Mouse (Mus musculus) left cerebral cortex, adult 9 months (tissue): Measurements from ENCODE around the gene Cdhr4.

ENCODE experiments used
- DNase-seq, 2 experiments: peaks; one replicate each; pipeline ENCODE4 v3.0.0; 2022; ENCODE audit warnings: low spot score in 2 of 2

The Cdhr4 gene

DNA sequence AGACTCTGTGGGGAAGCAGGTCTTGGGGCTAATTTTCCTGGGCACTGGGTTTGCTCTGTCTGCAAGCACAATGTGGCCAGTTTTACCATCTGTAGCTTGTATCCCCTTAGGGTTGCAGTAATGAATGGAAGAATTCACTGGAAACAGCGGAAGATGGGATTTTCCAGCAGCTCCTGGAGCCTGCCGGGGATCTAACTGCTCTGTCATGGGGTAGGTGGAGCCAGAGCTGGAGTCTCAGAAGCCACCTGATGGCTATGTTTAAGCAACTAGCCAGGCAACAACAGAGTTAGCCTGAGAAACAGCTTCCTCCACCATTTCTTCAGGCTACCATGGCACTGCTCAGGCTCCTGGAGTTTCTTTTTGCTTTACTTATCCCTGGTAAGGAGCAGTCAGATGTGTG lies at the start of gene Cdhr4:
TSS of gene Cdhr4 (plus strand) at position 301 of the 400 bp plus-strand sequence.
- DNase-seq, result no peak

DNA sequence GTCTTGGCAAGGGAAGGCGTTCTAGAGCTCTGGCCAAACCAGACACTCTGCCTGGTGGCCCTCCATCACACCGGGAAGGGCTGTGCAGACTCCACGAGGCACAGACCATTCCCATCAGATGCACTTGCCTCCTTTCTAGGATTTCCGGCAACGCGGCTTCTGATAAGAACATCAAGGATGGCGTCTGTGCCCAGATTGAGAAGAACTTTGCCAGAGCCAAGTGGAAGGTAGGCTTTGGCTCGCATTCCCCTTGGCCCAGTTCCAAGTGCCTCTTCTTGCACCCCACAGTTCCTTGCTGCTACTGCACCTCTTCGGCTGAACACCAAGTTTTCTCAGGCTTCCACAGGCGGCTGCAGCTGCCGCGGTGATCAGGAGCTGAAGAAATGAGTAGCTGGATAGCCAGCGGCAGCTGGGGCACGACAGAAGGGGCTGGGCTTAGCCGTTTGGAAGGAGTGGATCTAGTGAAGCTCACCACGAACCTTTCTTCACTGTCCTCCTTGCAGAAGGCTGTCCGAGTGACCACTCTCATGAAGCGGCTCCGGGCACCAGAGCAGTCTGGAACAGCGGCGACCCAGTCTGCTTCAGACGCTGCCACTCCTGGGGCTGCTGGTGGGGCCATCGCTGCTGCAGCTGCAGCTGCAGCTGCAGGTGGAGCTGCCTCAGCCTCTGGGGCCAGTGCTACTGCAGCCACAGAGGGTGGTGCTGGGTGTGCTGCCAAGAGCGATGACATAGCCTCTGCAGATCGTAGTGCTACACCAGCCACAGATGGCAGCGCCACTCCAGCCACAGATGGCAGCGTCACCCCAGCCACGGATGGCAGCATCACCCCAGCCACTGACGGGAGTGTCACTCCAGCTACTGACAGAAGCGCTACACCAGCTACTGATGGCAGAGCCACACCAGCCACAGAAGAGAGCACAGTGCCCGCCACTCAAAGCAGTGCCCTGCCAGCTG lies 44.8 kb upstream of the Cdhr4 start:
- DNase-seq, result no peak

DNA sequence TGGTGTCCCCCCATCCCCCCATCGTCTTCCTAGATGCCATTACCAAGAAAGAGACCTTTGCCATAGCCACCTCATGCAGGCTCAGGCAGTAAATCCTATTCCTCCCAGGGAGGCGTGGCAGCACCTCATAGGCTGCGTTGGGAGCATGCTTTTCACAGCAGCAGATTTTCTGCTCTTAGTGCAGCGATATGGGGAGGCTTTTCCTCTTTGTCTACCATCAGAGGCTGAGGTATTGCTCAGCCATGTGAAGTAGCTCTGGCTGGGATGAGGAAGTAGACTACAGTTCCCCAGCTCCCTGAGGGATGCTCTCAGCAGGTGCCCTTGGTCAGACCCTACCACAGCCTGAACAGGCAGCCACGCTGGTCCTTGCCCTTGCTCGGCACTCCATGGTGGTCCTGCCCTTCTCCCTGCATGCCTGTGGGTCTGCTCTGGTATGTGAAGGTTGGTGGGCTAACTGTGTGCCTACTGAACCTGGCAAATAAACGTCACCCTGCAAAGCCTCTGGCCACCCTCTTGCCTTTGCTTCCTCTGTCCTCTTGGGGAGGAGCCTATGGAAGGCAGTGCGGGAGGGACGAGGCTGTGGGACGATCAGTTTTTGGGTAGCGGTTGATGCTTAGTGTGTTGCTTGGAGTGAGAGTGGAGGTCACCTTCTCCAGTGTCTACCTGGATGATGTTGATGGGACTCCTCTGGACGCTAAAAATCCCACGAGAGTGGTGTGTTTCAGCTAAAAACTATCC lies 42.9 kb upstream of the Cdhr4 start:
- DNase-seq, result no peak

DNA sequence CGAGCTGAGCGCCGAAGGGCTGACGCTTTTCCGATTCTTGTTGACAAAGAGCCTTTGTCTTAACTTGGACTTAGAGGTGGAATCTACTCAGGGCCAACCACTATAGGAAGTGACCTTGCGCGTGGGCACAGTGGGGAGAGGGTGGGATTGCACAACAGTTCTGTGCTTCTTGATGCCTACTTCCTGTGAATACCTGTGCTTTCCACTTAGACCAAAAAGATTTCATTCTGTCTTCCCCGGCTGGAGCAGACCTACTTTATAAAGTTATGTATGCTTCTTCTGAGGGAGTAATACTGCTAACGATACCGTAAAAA lies 42.4 kb upstream of the Cdhr4 start, which contains the start of gene Traip:
TSS of gene Traip (plus strand) at position 215 of the 314 bp plus-strand sequence.
- no peak for DNase-seq

DNA sequence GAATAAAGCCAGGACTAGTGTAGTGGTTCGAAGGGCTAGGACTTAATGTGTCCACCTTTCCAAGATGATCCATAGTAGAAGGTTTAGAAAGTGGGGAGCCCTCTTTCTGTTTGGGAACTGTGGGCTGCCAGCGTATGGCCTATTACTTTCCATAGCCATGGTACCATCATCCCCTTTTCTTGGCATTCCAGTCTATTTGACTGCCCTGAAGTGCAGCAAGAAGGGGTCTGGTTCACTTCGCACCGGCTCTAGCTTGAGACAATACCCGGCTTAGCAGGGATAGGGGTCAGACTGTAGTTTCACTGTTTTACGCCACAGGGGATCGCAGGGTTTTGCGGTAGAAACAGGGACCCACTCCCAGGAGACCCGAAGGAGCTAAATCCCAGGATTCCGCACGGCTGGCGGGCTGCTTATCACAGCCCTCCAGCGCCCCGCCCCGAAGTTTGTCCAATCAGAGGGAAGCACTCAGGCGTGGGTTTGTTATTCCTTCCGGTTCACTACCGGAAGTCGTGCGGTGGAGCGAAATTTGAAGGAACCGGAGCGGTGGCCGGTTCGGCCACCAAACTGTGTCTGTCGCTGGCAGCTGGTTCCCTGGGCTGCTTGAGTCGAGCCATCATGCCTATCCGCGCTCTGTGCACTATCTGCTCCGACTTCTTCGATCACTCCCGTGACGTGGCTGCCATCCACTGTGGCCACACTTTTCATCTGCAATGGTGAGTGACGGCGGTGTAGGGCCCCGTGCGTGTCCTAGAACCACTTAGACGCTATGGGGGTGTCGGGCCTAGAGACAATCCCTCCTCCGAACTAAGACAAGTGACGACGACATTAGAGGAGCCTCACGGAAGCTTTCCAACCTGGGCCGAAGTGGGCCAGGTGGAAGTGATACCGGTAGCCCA lies 41.6 kb upstream of the Cdhr4 start:
- peak; percentile 71 to 91 for DNase-seq

DNA sequence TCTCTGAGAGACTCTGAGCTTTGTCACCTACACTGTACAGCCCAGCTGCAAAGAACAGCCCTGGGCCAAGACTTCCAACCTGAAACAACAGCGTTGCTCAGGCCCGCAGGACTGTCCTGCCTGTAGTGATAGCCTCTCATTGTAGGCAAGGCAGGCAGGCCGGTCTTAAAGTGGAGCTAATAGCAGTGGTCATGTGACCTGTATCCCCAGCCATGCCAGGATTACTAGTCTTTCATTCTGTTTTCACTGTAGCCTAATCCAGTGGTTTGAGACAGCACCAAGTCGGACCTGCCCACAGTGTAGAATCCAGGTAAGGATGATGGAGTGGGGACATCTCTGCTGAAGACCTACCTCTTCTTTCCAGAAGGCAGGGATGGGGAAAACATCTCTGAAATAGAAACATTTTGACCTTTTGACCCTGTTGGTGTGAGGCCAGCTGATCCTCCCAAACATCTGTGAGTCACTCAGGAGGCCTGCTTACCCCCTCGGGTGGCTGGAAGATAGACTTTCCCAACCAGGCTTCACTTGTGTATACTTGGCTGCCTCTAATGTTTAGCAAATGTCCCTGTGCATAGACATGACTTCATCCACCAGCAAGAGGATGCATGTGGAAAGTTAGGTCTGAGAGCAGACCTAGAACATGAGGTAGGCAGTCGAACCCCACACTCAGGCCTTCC lies 36.5 kb upstream of the Cdhr4 start:
- no peak for DNase-seq

DNA sequence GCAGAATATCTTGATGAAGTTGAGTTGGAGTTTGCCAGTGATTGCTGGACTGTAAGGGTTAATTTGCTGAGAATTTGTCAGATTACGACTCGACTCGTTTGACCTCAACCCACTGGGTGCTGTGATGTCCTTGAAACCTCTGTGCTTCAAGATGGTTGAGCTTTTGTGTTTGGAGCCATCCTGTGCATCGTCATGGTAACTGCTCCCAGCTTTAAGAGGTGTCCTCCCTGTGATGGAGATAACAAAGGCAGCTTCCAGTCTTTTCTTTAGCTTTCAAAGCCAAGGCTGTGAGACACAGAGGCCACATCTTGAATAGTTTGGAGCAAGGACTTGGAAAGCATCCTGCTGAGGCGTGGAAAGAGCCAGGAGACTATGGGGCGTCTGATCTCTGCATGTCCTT lies 35.2 kb upstream of the Cdhr4 start:
- DNase-seq, result no peak

DNA sequence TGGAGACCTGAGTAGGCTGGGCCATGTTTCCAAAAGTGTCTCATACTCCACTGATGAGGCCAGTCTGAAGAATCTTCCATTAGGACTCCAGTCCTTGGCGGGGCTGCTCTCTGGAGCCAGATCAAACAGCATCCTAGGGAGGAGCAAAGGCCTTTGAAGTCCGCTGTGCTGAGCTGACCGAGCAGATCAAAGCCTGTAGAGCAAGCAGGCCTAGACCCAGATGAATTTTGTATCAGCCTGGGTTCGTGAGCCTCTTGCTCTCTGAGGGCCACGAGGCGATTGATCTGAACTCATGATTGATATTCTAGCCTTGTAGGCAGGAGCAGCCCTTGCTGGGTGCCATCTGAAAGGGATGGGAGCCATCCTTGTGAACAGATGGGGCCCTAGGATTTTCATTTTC lies 32.4 kb upstream of the Cdhr4 start:
- DNase-seq, result no peak

DNA sequence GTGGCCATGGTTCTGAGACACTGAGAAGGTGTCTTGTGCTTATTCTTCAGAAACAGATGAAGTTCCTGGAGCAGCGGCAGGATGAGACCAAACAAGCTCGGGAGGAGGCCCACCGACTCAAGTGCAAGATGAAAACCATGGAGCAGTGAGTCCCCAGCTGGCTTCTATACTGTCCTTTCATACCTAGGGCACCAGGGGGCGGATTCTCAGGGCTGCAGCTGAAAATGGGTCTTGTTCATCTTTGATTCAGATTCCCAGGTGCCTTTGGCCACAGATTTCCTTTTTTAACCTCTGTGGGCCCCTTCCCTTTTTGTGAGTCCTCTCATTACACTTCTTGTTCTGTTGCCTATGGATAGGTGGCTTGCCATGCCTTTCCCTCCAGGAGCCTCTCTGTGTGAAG lies 31.4 kb upstream of the Cdhr4 start:
- DNase-seq, result no peak

DNA sequence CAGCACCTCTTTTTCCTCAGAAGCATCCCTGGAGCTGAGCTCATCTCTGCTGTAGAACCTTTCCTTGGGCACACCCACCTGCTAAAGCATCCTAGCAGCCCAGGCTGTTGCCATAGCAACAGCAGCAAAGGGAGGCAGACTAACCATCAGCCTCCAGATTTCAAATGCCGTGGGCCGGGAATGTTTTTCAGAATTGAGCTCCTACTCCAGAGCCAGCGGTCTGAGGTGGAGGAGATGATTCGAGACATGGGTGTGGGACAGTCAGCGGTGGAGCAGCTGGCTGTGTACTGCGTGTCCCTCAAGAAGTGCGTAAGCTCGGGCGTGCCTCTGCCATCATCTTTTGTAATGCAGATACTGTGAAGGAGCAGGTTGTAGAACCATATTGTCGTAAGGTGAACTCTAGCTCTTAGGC lies 30.9 kb upstream of the Cdhr4 start:
- peak; percentile 89 to 91 for DNase-seq

DNA sequence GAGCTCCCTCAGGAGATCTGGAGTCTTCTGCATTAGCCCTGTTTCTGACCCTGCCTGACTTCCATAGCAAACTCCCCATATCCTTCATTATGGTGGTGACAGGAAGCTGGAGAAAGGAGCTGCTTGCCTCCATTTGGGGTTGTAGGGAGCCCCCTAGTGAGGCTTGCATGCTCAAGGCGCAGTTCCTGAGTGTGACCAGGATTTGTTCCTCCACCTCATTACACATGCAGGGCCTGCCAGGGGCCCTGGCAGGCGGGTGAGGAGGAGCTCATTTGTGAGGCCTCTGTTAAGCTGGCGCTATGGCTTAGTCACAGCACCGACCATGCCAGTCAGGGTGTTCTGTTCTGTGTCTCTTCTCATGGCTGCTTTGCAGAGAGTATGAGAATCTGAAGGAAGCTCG lies 30.4 kb upstream of the Cdhr4 start:
- DNase-seq, result peak; percentile 72 to 82

DNA sequence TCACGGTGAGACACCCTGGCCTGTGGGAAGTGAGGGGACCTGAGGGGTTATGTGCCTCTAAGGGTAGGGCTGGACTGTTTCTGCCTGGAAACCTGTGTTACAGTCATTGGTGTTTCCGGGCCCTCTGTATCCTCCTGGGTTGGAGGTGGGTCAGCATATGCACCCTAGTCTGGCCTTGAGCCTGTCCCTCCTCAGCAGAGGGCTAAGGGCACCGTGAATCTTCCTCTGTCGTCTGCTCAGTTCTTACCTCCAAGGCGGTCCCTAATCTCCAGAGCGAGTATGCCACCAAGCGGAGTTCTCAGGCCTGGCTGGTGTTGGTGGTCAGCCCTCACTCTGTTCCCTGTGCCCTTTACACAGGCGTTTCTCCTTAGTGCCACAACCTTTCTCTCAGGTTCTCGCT lies 29.4 kb upstream of the Cdhr4 start:
- DNase-seq, result no peak

DNA sequence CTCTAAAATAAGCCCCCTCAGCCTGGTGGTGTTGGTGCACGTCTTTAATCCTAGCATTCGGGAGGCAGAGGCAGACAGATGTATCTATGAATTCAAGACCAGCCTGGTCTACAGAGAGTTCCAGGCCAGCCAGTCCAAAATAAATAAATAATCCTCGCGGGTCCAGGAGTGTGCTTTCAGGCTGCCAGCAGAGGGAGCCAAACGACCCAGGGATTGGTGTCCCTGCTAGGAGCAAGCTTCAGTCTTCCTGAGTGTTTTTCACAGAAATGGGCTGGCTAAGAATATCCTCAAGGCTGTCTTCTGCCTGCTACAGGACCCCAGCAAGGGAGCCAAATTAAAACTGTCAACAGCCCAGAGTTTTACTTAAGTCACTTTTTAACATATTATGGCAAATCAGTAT lies 28.6 kb upstream of the Cdhr4 start:
- DNase-seq, result peak in 1 of 2 experiments; percentile 84

DNA sequence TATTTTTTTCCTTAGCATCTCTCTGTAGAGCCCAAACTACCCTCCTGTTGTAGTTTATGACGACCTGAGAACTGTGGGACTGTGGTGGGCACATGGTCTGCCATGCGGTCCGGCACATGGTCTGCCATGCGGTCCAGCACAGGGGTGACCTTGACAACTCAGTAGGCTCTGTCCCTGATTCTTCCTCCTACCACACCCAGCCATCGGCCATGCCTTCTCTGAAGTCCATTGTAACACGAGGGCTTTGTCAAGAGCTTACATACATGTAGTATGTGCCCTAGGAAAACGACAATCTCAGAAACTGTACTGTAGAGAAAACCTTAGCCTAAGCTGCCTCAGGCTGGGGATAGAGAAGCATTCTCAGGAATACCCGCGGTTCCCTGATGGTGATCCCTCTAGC lies 27.6 kb upstream of the Cdhr4 start:
- DNase-seq, result no peak

DNA sequence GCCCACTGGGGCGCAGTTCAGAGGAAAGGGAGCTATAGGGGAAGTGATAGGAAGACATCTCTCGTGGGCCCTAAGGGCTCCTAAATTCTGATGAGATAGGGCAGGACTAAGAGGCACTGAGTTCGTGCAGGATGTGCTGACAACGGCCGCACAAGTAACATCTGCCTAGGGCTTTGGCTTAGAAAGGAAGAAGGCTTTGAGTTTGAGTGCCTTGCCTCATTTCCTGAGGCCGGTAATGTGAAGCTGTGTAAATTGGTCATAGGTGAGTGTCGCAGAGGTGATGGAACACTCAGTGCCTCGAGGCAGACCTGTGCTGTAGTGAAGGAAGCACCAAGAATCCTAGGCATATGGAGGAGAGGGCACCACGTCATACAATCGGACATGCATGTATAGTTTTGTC lies 25.6 kb upstream of the Cdhr4 start:
- DNase-seq, result no peak

DNA sequence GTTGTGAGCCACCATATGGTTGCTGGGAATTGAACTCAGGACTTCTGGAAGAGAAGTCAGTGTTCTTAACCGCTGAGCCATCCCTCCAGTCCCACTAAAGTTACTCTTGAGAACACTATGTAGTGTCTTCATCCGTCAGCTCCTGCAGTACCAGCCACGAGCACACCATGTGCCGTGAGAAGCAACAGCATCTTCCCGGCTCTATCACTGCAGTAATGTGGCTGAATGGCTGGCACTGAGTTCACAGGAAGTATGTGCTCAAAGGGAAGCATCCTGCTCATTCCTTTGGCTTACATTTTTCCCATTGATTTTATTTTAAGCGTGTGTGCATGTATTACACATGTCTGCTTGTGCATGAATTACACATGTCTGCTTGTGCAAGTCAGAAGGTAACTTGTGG lies 24.9 kb upstream of the Cdhr4 start:
- no peak for DNase-seq

DNA sequence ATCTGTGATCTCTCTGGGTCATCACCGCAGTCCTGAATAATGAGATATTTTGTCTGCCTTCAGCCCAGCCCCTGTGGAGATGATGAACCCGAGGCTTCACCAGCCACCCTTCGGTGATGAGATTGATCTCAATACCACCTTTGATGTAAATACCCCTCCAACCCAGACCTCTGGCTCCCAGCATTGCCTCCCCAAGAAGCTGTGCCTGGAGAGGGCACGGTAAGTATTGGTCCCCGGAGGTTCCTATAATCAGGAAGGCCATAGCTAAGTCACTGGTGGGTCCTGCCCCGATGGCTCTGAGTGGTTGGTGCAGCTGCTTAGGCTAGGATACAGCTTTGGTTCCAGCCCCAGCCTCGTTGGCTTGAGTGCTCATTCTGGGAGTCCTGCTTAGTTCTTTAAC lies 23.8 kb upstream of the Cdhr4 start:
- no peak for DNase-seq

DNA sequence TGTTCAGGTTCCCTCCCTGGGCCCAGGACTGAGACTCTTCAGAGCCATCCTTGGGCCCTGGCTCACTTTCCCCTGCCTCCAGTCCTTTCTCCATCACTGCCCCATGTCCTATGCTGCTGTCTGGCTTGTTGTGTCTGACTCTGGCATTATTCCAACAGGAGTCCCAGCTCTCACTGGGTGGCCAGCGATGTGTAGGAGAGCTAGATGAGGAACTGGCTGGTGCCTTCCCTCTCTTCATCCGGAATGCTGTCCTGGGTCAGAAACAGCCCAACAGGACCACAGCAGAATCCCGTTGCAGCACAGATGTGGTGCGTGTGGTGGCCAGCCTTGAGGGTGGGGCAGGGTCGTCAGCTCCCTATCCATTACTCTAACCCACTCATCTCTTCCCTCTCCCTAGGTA lies 22.0 kb upstream of the Cdhr4 start:
- DNase-seq, result no peak

DNA sequence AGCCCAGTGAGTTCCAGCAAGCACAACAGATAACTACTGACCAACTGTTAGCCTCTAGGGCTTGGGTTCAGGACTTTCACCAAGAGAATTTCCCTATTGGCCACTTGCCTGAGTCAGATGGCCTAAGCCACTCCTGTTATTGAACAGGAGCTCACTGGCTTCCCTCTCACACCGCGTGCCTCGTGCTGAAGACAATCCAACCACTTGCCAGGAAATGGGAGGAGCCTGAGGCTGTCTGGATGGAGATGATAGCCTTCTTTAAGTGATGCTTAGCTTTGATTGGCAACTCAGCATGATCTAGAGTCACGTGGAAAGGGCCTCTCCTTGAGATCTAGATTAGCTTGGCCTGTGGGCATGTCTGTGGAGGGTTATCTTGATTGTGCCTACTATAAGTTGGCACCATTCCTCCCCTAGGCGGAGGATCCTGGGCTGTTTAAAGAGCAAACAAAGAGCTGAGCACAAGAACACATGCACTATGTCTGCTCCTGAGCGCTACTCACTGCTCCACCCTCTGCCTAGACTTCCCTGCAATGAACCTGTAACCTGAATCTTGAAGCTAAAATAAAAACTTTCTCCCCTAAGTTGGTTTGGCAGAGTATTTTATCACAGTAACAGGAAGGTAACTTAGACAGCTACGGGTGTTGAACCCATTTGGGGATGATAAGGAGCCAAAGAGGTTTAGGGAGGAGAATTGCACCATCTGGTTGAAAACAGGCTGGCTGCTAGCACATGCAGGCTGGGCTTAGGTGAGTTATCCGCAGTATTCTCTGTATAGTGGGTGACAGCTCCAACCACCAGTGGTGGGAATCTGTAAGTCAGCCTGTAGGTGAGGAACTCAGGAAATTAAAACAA lies 20.4 kb upstream of the Cdhr4 start:
- DNase-seq, result no peak

DNA sequence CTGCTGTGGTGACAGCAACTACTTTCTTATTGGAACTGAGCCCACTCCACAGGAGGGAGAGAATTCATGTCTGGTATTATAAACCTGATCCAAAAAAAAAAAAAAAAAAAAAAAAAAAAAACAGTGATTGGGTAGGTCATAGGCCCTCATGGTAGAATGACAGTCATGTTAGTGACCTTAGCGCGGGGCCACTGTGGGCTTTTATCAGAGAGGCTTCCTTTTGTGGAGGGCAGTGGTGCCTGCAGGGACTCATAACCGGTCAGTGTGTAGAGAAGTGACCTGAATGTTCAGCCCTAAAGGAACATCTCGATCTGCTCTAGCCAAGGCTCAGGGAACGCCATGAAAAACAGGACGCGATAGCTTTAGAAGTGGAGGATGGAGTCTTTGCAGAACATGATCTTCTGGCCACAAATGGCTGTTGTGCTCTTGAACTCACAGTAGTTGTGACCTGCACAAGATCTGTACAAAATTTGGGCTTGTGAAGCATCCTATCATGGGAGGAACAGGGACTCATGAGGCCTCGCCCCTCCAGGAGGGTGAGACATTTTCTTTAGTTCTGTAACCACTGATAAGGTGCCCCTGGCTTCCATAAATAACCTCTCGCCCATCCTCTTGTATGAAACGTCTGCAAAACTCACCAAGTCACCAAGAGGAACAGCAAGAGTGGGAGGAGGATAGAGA lies 17.7 kb upstream of the Cdhr4 start:
- DNase-seq, result no peak
